Comparison of ENCODE assay signal across 28 mouse cellular contexts in the genomic region with DNA sequence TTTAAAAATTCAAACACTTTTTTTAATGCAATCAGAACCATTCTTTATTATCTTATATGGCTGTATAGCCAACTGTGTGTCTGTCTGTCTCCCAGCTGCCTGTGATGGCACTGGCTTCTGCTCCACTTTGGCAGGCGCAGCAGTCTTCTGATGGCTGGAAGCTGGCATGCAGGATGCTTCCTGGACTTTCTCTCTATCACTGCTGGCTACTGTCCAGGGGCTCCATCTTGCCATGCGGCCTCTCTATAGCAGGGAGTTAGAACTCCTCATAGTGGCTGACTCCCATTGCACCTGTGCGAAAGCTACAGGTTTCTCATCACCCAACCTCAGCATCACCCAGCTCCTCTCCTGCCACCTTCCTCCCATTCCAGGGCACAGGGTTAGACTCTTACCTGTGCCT.
DNase-seq lines count a peak whose midpoint lies in the region; ATAC-seq and TF ChIP-seq lines count a peak whose summit lies in the region.
"Had no signal": no experiment of that assay in that cellular context is flagged by ENCODE, and none has a peak within 500 bp of the region (broad histone marks: within the 10 kb centered on the region; RNA-seq: fewer than 3 reads in every experiment).

No protein-coding gene starts in this region.

- no peak for TF ChIP-seq POLR2A in brain, embryonic 14.5 days (IDR thresholded peaks at IDR 0.05; ENCODE audit: borderline replicate concordance, extremely low read depth, insufficient read depth, insufficient read length, poor library complexity, severe bottlenecking)

- no peaks in the 10 kb centered on the region for H3K27me3 ChIP-seq in lung, embryonic 14.5 days (ENCODE audit: insufficient read depth, low read length)
- no peaks in the 10 kb centered on the region for H3K27me3 ChIP-seq in forebrain, embryonic 14.5 days (replicated peaks; ENCODE audit: control insufficient read depth, insufficient read depth, low read length)
- H3K27me3 ChIP-seq: embryonic facial prominence, embryonic 13.5 days; lung, embryonic 15.5 days; midbrain, embryonic 13.5 days had no signal

- H3K9me3 ChIP-seq in lung, embryonic 14.5 days (ENCODE audit: low read depth, low read length): no peaks in the 10 kb centered on the region
- H3K9me3 ChIP-seq in forebrain, embryonic 14.5 days (replicated peaks; ENCODE audit: control insufficient read depth, low read length): no peaks in the 10 kb centered on the region
- H3K9me3 ChIP-seq: embryonic facial prominence, embryonic 13.5 days; forebrain, embryonic 13.5 days; lung, embryonic 15.5 days; megakaryocyte, embryonic 14.5 days; midbrain, embryonic 13.5 days; neural tube, embryonic 15.5 days had no signal

- H3K36me3 ChIP-seq in lung, embryonic 14.5 days (ENCODE audit: insufficient read depth): no peaks in the 10 kb centered on the region
- H3K36me3 ChIP-seq in forebrain, embryonic 14.5 days (ENCODE audit: control insufficient read depth, insufficient read depth, low read length): no peaks in the 10 kb centered on the region
- H3K36me3 ChIP-seq: embryonic facial prominence, embryonic 13.5 days; lung, embryonic 15.5 days; midbrain, embryonic 13.5 days; neural tube, embryonic 15.5 days had no signal

- H3K4me2 ChIP-seq in lung, embryonic 14.5 days: no peak overlapping the region
- H3K4me2 ChIP-seq in forebrain, embryonic 14.5 days (ENCODE audit: low read length): no peak overlapping the region
- H3K4me2 ChIP-seq: embryonic facial prominence, embryonic 13.5 days; forebrain, embryonic 13.5 days; lung, embryonic 15.5 days; midbrain, embryonic 13.5 days; neural tube, embryonic 15.5 days had no signal

- H3K4me1 ChIP-seq in lung, embryonic 14.5 days (ENCODE audit: insufficient read depth): no peaks in the 10 kb centered on the region
- no peaks in the 10 kb centered on the region for H3K4me1 ChIP-seq in forebrain, embryonic 14.5 days (ENCODE audit: control insufficient read depth, insufficient read depth, low read length)
- H3K4me1 ChIP-seq: embryonic facial prominence, embryonic 13.5 days; forebrain, embryonic 13.5 days; megakaryocyte, embryonic 14.5 days; midbrain, embryonic 13.5 days had no signal

- H3K9ac ChIP-seq in lung, embryonic 14.5 days: no peak overlapping the region
- H3K9ac ChIP-seq in forebrain, embryonic 14.5 days (ENCODE audit: low read length): no peak overlapping the region
- H3K9ac ChIP-seq: embryonic facial prominence, embryonic 13.5 days; forebrain, embryonic 13.5 days; liver, embryonic 14.5 days; lung, embryonic 15.5 days; midbrain, embryonic 13.5 days; neural tube, embryonic 15.5 days had no signal

- H3K4me3 ChIP-seq in lung, embryonic 14.5 days (ENCODE audit: low read depth, low read length): no peak overlapping the region
- no peak overlapping the region for H3K4me3 ChIP-seq in forebrain, embryonic 14.5 days (ENCODE audit: low read depth, low read length)
- H3K4me3 ChIP-seq: embryonic facial prominence, embryonic 13.5 days; forebrain, embryonic 13.5 days; lung, embryonic 15.5 days; megakaryocyte, embryonic 14.5 days; midbrain, embryonic 13.5 days; neural tube, embryonic 15.5 days had no signal

- WGBS in lung, embryonic 14.5 days: 81% methylated on average over 3 of the region's 3 CpGs
- 86% methylated on average over 3 of the region's 3 CpGs for WGBS in forebrain, embryonic 14.5 days

- no peak overlapping the region for H3K27ac ChIP-seq in lung, embryonic 14.5 days (ENCODE audit: low read depth)
- H3K27ac ChIP-seq in forebrain, embryonic 14.5 days (ENCODE audit: low read depth, low read length): no peak overlapping the region
- H3K27ac ChIP-seq: embryonic facial prominence, embryonic 13.5 days; forebrain, embryonic 13.5 days; liver, embryonic 14.5 days; lung, embryonic 15.5 days; midbrain, embryonic 13.5 days; neural tube, embryonic 15.5 days had no signal

- DNase-seq in lung, embryonic 14.5 days: peak; percentile 31
- no peak for DNase-seq in lung, postnatal 10 days
- DNase-seq in brain, embryonic 14.5 days (ENCODE audit: low read depth): peak; percentile 24
- peak; percentile 4 for DNase-seq in cerebellum, adult 8-10 months
- peak; percentile 33 to 70 for DNase-seq in cerebellum, postnatal 25 days
- DNase-seq in forebrain, embryonic 14.5 days (ENCODE audit: low spot score): no peak
- DNase-seq in thymus, postnatal 0 days (ENCODE audit: low spot score): no peak
- DNase-seq: adrenal gland, postnatal 25 days; embryo, embryonic 11 days; gastrocnemius, postnatal 14 days; kidney, adult 9 months; kidney, postnatal 10 days; layer of hippocampus, postnatal 36 days; liver; lung, postnatal 4 days; retina, postnatal 1 day; right cerebral cortex, postnatal 25 days; spleen, adult 18-20 months; thymus, postnatal 25 days had no signal

- TF ChIP-seq CTCF in lung, embryonic 14.5 days (IDR thresholded peaks at IDR 0.05; ENCODE audit: low read depth): no peak
- TF ChIP-seq CTCF in brain, embryonic 14.5 days (IDR thresholded peaks at IDR 0.05; ENCODE audit: borderline replicate concordance, extremely low read depth, insufficient read depth, insufficient read length): no peak

- no peak for ATAC-seq in lung, embryonic 14.5 days (ENCODE audit: insufficient read depth)
- no peak for ATAC-seq in forebrain, embryonic 14.5 days
- ATAC-seq: CD4-positive, CD25-positive, alpha-beta regulatory T cell, adult 4 months; forebrain, embryonic 13.5 days; intestine, postnatal 0 days; midbrain, embryonic 13.5 days had no signal

Comparison
In these comparisons a context has a peak if more than half of its experiments do, and no peak if none do; other contexts are left out.
1. DNase-seq: peak in lung, embryonic 14.5 days (single experiment), brain, embryonic 14.5 days (single experiment), cerebellum, adult 8-10 months (single experiment) and cerebellum, postnatal 25 days (2 of 2); none in lung, postnatal 10 days (single experiment), forebrain, embryonic 14.5 days (single experiment) and thymus, postnatal 0 days (single experiment).